Mouse (Mus musculus) skeletal muscle tissue, adult 2 months (tissue): Measurements from ENCODE around the gene Arhgef25.

Source experiments
- DNase-seq: peaks from one replicate; pipeline ENCODE4 v3.0.0-alpha.2; 2012; ENCODE audit warnings: low read depth, low spot score

The Arhgef25 gene

DNA sequence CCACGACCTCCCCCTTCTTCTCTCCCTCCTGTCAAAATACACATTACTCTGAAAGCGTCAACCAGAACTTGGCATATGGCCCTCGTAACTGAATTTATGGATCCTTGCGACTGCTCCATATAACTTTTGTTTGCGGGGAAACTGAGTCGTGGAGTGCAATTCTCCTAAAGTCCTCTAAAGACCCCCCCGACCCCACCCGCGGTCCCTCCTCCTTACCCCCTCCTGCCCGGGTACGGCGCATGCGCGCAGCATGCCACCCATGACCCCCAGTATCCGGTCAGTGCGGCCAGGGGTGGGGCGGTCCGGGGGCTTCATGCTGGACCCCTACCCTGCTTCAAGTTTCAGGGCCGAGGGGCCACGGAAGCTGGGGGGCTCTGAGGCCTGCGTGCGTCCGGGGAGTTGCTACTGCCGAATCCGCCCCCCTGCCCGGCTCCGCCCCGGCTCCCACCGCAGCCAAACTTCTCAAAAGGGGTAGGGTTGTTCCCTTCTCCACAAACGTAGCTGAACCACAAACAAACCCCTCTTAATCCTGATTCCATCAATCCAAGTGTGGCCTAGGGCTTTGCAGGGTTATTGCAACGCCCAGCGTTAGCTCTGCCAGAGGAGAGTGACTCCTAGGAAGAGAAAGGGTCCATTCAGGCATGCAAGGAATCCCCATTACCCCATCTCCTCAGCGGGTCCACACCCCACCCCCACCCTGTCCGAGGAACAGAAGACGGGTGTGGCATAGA is at the start of gene Arhgef25:
TSS of gene Arhgef25 (minus strand) at position 433 of the 731 bp plus-strand sequence.
- DNase-seq = peak; percentile 61

DNA sequence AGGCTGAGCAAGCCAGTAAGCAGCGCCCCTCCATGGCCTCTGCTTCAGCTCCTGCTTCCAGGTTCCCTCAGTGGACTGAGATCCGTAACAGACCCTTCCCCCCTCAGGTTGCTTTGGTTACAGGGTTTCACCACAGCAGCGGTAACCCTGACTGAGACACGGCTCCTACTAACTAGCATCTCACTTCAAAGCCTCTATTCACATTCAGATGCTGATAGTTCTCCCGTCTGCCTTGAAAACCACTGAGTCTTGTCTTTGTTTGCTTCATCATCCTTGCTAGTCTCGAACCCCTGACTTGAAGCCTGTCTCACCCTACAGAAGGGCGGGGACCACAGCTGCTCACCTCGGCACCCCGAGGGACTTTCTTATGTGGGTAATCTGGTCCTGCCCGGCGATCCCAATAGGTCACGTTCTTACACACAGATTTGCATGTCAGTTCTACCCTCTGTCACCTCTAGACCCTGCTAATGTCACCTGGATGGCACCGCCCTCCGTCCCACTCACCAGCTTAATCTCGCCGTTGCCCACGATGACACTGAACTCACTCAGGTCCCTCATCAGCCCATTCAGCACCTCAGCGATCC is 48.5 kb upstream of the Arhgef25 start:
- DNase-seq = no peak

DNA sequence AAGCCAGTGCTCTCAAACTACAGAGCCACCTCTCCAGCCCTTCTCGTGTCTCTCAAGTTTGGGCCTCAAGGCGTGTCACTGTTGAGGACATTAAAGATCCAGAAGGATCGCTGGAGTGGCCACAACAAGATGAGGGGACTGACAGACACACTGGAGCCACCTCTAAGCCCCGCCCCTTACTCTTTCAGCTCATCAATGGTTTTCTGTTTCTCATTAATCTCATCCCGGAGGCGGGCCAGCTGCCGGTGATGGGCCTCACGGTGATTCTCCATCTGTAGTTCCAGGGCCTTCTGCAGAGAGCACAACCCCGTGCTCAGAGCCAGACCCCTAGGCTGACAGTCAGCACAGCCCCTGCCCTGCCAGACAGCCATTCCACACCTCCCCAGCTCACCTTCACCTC is 46.7 kb upstream of the Arhgef25 start:
- no peak for DNase-seq

DNA sequence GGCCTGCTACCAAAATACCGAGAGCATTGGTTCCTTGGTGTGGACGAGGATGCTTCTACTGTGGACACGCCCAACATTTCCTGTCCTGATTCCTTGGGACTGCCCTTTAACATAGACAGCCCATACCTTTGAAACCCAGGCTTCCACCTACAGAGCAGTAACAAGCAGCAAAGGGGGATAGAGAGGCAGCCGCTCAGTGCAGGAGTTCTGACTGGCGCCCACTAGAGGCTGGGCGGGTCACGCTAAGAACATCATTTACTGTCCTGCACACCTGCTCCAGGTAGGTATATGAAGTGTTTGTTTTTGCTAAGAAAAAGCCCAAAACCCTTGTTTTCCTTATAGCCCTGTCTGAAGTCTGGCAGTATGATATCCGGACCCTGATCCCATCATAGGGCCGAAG is 43.3 kb upstream of the Arhgef25 start:
- no peak for DNase-seq

DNA sequence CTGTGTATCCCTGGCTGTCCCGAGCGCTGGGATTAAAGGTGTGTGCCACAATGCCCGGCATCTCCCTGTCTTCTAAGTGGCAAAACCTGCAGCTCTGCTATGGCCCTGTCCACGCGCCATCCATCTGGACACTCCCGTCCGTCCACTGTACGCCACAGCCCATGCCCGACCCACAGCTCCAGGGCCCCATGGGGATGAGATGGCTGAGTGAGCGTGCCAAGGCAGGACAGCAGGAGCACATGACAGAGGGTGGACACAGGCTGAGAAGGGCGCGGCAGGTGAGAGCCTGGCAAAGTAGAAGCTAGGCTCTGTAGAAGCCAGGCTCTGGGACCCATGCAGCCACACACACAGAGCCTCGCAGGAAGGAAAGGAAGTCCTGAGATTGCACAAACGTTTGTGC is 41.9 kb upstream of the Arhgef25 start:
- no peak for DNase-seq

DNA sequence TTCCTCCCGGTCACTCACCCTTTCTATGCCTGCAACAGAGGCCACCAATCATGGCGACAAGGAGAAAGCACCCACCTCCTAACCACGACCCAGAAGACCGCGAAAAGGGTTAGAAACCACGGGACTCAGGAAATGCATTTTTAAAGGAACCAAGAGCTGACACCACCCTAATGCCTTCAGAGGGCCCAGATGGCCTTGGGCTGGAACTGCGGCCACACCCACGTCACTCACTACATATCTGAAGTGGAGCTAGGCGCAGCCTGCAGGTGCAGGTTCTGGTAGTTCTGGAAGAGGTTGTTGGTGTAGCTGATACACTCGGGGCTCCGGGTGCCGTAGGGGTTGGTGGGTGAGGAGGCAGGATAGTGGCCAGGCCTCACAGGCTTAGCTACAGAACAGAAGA is 40.8 kb upstream of the Arhgef25 start:
- DNase-seq = no peak

DNA sequence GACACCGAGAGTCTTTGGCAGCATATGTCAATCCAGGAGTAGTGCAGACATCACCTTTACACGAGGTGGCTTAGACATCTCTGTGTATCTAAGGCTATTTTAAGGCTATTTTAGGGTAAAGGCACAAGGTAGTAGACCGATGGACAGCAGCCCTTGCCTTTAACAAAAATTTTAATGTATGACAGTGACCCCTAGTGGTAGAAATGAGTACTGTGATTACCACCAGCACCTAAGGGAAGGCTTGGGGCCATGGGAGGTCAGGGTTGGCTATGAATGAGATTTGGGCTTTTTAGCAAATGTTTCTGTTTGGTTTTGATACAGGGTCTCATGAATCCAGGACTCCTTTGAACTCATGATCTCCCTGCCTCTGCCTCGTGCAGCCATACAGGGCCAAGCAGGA is 39.0 kb upstream of the Arhgef25 start:
- DNase-seq = peak; percentile 53

DNA sequence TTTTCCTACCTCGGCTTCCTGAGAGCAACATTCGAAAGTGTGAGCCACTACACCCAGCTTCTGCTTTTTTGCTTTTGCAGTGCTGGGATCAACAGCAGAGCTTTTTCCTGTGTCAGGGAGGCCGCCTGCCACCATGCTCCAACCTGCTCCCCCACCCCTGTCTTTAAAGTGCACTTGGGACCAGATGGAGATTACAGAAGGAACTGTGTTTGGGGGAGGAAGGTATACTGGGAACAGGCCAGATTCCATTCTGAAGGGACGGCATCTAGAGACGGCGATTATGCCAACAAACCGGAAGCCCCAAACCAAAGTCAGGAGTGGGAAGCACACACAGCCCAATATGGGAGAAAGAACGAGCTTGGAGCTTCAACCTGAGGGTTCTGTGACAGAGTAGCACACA is 37.3 kb upstream of the Arhgef25 start:
- DNase-seq = no peak

DNA sequence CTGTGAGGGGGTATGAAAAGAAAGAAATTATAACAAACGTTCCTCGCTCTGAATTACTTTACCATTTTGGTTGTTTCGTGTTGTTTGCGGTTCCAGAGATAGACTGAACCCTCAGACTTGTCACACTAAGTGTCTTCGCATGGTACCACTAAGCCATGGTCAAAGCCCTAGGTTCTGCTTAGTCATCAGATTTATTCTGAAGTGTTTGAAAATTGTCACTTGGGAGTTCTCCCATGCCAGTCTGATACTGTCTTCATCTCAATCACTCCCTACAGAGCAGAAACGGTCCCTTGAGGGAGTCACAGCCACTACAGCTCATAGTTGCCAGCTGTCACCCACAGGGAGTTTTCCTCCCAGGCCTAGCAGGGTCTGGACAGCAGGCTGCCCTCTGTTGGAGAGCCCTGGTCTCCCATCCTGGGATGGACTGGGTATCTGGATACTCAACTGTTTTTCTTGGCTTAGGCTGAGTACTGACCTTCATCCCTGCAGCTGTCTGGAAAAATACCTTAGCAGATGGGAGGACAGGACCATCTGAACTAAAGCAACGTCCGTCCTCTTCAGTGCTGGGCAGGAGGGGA is 36.5 kb upstream of the Arhgef25 start:
- DNase-seq = no peak

DNA sequence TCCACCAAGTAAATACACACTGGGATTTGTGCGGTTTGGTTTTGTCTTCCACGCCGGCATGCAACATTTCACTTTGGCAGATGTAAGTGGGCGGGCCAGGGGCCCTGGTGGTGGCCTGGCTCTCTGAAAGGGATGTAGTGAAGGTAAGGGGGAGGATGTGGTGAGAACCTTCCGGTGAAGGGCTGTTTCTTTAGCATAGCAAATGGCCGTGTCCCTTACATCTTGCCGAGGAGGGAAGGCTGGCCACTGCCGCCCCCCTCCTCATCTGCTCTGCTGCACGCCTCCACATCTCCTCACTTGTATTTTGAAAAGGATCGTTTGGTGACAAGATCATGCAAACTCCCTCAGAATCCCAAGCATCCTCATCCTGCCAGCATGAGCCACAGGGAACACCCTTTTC is 35.8 kb upstream of the Arhgef25 start:
- no peak for DNase-seq

DNA sequence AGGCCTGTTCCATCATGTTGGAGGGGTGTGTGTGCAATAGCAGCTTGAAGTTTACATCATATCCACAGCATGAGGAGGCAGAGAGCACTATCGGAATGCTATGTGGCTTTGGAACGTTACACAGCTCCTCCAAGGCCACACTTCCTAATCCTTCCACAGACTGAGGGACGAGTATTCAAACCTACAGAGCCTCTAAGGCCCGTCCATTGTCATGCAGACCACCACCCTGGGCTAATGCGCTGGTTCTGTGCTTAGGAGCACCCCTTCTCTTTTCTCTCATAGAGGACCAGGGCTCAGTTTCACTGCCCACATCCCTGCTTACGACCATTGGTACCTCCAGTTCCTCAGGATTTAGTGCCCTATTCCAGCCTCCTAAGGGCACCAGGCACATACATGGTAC is 35.3 kb upstream of the Arhgef25 start:
- DNase-seq = no peak

DNA sequence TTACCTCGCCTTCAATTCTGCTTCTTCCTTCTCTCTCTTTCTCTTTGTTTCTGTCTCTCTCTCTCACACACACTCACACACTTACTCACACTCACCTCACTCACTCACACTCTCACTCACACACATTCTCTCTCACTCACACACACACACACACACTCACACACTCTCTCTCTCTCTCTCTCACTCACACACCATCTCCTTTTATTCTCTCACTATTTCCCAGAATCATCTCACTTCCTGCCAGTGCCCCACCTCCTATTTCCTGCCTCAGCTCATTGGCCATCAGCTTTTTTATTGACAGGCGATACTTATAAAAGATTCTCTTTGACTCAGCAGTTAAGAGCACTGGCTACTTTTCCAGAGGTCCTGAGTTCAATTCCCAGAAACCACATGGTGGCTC is 28.5 kb upstream of the Arhgef25 start:
- no peak for DNase-seq

DNA sequence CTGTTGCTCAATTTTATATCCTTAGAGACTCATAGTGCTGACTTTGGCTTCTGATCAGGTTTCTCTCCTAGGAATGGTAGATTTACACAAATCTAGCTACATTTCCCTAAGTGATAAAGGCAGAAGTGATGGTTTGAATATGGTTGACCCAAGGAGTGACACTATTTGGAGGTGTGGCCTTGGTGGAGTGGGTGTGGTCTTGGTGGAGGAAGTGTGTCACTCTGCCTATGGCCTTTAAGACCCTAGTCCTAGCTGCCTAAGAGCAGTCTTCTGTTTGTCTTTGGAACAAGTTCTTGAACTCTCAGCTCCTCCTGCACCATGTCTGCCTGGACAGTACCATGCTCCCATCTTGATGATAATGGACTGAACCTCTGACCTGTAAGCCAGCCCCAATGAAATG is 27.3 kb upstream of the Arhgef25 start:
- DNase-seq = no peak

DNA sequence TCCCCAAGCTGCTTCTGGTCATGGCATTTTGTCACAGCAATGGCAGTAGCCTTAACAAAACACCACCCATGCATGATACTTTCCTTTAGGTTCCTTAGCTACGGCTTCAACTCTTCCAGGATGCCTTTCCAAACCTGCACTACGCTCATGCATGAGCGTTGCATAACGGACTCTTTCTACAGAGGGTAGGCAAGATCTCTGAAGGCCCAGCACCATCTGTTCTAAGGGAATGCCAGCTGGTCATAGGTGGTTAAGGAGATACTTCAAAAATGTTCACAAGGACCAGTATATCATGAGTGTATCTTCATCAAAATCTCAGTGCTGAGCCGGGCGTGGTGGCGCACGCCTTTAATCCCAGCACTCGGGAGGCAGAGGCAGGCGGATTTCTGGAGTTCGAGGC is 26.6 kb upstream of the Arhgef25 start:
- no peak for DNase-seq

DNA sequence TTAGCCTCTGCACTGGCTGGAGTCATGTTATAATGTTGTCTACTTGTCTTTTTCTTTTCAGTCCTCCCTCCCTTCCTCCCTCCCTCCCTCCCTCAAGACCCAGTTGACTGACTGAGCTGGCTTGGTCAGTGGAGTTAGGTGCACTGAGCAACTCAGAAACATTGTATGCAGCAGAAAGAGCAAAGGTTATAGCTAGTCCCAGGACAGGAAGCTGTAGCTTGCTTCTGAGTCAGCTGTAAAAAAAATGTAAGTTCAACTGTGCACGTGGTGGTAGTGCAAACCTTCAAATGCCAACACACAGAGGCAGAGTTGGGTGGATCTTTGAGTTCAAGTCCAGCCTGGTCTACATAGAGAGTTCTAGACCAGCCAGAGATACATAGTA is 24.5 kb upstream of the Arhgef25 start:
- DNase-seq = no peak

DNA sequence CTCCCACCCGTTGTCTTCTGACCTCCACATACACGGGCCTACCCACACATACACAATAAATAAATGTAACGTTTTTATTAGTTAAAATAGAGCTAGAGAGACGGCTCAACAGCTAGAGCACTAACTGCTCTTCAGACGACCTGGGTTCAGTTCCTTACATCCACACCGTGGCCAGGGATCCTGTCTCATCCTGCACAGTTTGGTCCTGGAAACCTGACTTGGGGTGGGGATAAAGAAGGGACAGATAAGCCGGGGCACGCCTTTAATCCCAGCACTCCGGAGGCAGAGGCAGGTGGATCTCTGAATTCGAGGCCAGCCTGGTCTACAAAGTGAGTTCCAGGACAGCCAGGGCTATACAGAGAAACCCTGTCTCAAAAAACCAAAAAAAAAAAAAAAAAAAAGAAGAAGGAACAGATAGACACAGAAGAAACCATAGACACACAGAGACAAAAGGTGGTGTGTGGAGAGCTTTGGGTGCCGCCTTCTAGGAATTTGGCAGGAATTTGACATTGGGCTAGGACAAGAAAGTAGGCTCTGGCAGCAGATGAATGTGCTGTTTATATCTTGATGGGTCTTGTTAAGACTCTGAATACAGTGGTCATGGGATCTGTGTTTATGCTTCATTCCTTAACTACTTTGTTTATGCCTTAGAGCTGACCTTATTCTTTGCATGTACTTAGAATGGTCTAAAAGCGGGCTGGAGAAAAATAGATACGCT is 24.0 kb upstream of the Arhgef25 start:
- DNase-seq = no peak

DNA sequence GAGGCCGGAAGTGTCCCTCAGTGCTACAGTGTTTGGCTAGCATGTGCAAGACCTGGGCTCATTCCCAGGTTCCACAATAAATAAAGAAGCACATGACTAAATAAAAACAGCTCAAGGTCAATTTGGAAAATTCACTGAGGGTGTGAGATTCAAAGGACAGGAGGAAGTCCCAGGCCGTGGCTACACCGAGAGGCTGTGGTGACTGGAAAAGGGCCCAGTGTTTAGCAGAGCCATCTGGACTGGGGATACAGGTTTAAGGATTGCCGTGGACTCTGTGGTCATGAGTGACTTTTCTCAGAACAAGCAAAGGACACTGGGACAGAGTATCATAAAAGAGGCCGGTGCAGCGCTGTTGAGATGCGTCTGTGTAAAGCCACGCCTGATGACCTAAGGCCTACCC is 23.4 kb upstream of the Arhgef25 start:
- no peak for DNase-seq

DNA sequence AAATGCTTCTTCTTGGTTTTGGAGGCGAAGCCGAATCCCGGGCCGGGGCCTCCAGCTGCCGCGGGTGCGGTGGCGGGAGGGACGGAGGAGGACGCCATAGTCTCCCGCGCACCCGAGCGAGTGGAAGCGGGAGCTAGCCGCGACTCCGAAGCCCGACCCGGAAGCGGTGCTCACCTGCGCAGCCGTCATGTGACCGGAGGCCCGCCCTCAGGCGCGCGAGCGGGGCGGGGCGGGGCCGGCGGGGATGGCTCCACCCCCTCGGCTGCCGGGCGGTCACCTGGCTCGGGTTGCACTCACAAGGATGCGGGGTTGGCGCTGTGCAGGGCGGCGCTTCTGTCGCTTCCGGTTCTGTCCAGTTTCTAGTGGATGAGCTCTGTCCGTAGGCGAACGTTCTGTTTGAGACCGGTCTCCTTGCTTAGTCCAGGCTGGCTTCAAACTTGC is 21.6 kb upstream of the Arhgef25 start, which contains the start of gene Pip4k2c:
TSS of gene Pip4k2c (minus strand) at position 172 of the 441 bp plus-strand sequence.
- peak; percentile 75 for DNase-seq

DNA sequence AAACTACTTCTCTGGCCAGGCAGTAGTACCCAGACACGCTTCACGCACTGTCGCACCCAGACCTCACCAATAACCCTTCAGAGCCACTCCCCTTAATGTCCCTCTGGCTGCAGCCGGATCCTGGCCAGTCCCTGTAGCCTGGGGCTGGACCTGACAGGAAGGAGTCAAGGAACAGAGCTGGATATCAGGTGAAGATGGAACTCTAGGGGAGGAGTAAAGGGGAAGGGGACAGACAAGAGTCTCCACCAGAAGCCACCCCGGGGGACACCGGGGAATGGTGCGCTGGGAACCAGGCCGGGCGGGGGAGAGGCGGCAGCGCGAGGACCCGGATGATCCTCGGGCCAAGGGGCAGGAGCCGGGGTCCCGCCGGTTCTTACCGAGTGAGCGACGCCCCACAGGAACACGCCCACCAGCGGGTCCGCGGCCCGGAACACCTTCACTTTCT is 21.1 kb upstream of the Arhgef25 start:
- no peak for DNase-seq

DNA sequence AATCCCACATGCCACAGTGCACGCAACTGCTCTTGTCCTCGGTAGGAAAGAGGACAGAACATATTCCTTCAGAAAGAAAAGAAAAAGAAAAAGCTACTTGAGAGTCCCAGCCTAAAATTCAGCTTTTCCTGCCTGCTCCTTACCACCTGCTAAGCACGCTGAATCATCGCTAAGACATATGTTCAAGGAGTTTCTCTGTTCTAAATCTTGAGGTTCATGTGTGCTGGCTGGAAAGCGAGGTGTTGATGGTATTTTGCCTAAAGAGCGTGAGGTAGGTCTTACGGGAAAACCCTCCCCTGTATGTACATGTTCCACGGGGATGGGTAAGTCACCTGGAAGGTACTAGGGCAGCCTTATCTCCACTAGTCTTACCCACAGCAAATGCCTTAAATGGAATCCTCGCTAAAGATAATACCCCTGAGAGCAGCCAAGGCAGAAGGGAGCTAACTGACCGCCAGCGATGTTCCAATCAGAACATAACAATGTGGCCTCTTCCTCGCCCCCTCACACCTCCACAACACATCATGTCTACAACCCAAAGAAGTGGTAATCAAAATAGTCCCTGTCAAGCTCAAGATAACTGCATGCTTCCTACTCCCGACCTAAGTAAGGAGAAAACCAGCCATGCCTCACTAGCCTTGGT is 20.2 kb upstream of the Arhgef25 start:
- DNase-seq = no peak

DNA sequence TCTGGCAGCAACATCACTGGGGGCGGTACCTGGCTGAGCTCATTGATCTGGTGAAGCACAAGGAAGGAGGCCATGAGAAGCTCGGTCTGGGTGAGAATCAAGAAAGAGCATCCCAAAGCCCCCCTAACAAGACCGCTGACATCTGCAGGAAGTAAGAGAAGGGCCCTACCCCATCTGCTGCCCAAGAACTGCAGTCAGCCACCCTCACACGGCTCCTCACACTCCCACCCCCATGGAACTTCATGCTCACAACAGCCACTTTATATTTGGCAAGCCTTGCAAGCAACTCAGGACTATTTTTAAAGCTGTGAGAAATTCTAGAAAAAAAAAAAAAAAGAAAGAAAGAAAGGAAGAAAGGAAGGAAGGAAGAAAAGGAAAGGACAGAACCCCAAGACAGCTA is 19.0 kb upstream of the Arhgef25 start:
- no peak for DNase-seq

DNA sequence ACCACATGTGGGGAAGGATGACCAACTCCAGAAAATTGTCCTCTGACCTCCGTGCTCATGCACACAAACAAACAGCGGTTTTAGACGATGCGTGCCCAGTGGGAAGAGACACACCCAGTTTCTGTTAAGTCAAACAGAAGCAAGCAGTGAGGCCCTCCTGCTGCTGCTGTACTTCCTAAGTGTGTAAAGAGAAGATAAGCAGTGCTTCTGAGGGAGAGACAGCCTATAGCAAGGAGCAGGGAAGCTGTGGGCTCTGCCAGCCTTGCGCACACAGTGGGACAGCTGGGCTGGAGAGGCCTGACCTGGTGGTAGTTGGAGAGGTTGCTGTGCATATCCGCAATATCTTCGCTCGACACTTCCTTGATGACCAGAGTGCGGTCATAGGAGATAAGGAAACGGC is 15.5 kb upstream of the Arhgef25 start:
- DNase-seq = no peak
